Mouse (Mus musculus) MEL (cell line): ENCODE measurements around the gene Gm20388.

ENCODE experiments used
- POLR2A ChIP-seq, 2 experiments: IDR thresholded peaks; 2 replicates each; pipeline ENCODE4 v1.6.1; 2011 to 2012; ENCODE audit warnings: low read length in 2 of 2, mild to moderate bottlenecking in 2 of 2, control low read depth in 1 of 2, improper control_type of control experiment in 1 of 2, low read depth in 1 of 2, moderate library complexity in 1 of 2; ENCODE audit not compliant: control insufficient read depth in 1 of 2, insufficient read depth in 1 of 2, poor library complexity in 1 of 2
- TAL1 ChIP-seq: IDR thresholded peaks from 2 replicates; pipeline ENCODE4 v1.6.1; 2012; ENCODE audit warnings: mild to moderate bottlenecking, inconsistent platforms, low read length, moderate library complexity, mixed read lengths

DNA sequence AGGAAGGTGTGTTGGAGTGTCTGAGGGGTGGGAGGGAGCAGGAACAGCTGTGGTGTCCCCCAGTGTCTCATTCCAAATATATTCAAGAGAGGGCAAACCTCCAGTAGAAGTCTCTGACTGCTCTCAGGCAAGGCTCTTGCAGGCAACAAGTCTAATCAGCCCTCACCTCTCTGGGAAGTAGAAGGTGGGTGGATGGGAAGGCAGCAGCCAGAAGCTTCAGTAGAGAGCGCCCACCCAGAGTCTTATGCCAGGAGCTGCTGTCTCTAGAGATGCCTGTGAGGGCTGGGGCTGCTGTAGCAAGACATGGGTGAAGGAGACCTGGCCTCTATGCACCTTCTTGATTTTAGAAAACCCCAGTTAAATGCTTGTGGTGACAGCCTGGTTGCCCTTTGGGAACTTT is 3317.8 kb downstream of the Gm20388 start:
- TF ChIP-seq TAL1 (no peak), POLR2A (IDR thresholded peaks at IDR 0.05; ENCODE audit: control insufficient read depth in 1 of 2, insufficient read depth in 1 of 2, low read depth in 1 of 2, low read length in 2 of 2, poor library complexity in 1 of 2) (no peak)
